Mouse (Mus musculus): Measurements from ENCODE around the gene Srrm3. TPM values are rescaled to one million over a fixed set of nuclear protein-coding genes. Genes with fewer than 3 reads are reported as not detected.

Gene Srrm3
- polyA plus RNA-seq, 1 experiment from 2014 or later = 0.04 TPM

GRCm38 (mm10) chr5:135916601-135917000, 109.9 kb downstream of the Srrm3 start:
- Histone ChIP-seq H3K27me3 (replicated peaks; ENCODE audit: control insufficient read depth, insufficient read depth, low read length) (no peaks in the 10 kb centered on the region), H3K9me3 (ENCODE audit: control insufficient read depth, low read length) (no peaks in the 10 kb centered on the region), H3K36me3 (ENCODE audit: control insufficient read depth, insufficient read depth, low read length) (peaks cover 44% of the 10 kb centered on the region), H3K4me1 (replicated peaks; ENCODE audit: control insufficient read depth, insufficient read depth, low read length) (peaks cover 22% of the 10 kb centered on the region), H3K9ac (ENCODE audit: low read depth, low read length) (no peak overlapping the region), H3K4me3 (ENCODE audit: low read depth, low read length) (no peak overlapping the region), H3K4me2 (no peak overlapping the region), H3K27ac (ENCODE audit: low read depth, low read length) (no peak overlapping the region)
- WGBS = 96% methylated on average over 3 of the region's 3 CpGs
- DNase-seq (ENCODE audit: low spot score) (no peak), ATAC-seq (replicated peaks; ENCODE audit: low FRiP score) (no peak)

GRCm38 (mm10) chr5:135917327-135918058, 110.8 kb downstream of the Srrm3 start:
- Histone ChIP-seq H3K4me1 (replicated peaks; ENCODE audit: control insufficient read depth, insufficient read depth, low read length) (peaks cover 22% of the 10 kb centered on the region), H3K36me3 (ENCODE audit: control insufficient read depth, insufficient read depth, low read length) (peaks cover 49% of the 10 kb centered on the region), H3K27ac (ENCODE audit: low read depth, low read length) (no peak overlapping the region), H3K9me3 (ENCODE audit: control insufficient read depth, low read length) (no peaks in the 10 kb centered on the region), H3K9ac (ENCODE audit: low read depth, low read length) (no peak overlapping the region), H3K4me3 (ENCODE audit: low read depth, low read length) (no peak overlapping the region), H3K27me3 (replicated peaks; ENCODE audit: control insufficient read depth, insufficient read depth, low read length) (no peaks in the 10 kb centered on the region), H3K4me2 (no peak overlapping the region)
- no peak for DNase-seq (ENCODE audit: low spot score)
- ATAC-seq (replicated peaks; ENCODE audit: low FRiP score) = no peak
- WGBS = 91% methylated on average over 8 of the region's 8 CpGs

- Histone ChIP-seq H3K9me3 (ENCODE audit: control insufficient read depth, low read length) (no peaks in the 10 kb centered on the region), H3K27me3 (replicated peaks; ENCODE audit: control insufficient read depth, insufficient read depth, low read length) (no peaks in the 10 kb centered on the region), H3K4me1 (replicated peaks; ENCODE audit: control insufficient read depth, insufficient read depth, low read length) (peaks cover 22% of the 10 kb centered on the region)
These were observed 111.4 kb downstream of the Srrm3 start for GRCm38 (mm10) chr5:135918059-135918437.

GRCm38 (mm10) chr5:135918593-135918992, 111.9 kb downstream of the Srrm3 start:
- H3K4me1 ChIP-seq (replicated peaks; ENCODE audit: control insufficient read depth, insufficient read depth, low read length) = peaks cover 17% of the 10 kb centered on the region
- peaks cover 51% of the 10 kb centered on the region for H3K36me3 ChIP-seq (ENCODE audit: control insufficient read depth, insufficient read depth, low read length)
- no peaks in the 10 kb centered on the region for H3K9me3 ChIP-seq (ENCODE audit: control insufficient read depth, low read length)
- no peak overlapping the region for H3K4me2 ChIP-seq
- no peak overlapping the region for H3K27ac ChIP-seq (ENCODE audit: low read depth, low read length)
- no peaks in the 10 kb centered on the region for H3K27me3 ChIP-seq (replicated peaks; ENCODE audit: control insufficient read depth, insufficient read depth, low read length)
- H3K9ac ChIP-seq (ENCODE audit: low read depth, low read length) = no peak overlapping the region
- no peak overlapping the region for H3K4me3 ChIP-seq (ENCODE audit: low read depth, low read length)
- 89% methylated on average over 5 of the region's 5 CpGs for WGBS
- no peak for DNase-seq (ENCODE audit: low spot score)
- no peak for ATAC-seq (replicated peaks; ENCODE audit: low FRiP score)

More at GRCm38 (mm10) chr5:135918059-135918437, 111.4 kb downstream of the Srrm3 start:
- no peak overlapping the region for H3K4me2 ChIP-seq
- H3K27ac ChIP-seq (ENCODE audit: low read depth, low read length) = no peak overlapping the region
- H3K9ac ChIP-seq (ENCODE audit: low read depth, low read length) = no peak overlapping the region
- H3K4me3 ChIP-seq (ENCODE audit: low read depth, low read length) = no peak overlapping the region
- 86% methylated on average over 5 of the region's 5 CpGs for WGBS
- DNase-seq (ENCODE audit: low spot score) (no peak), ATAC-seq (replicated peaks; ENCODE audit: low FRiP score) (no peak)
- peaks cover 51% of the 10 kb centered on the region for H3K36me3 ChIP-seq (ENCODE audit: control insufficient read depth, insufficient read depth, low read length)

GRCm38 (mm10) chr5:135919902-135920301, 113.2 kb downstream of the Srrm3 start:
- WGBS = 87% methylated on average over 3 of the region's 3 CpGs
- no peak overlapping the region for H3K4me3 ChIP-seq (ENCODE audit: low read depth, low read length)
- DNase-seq (ENCODE audit: low spot score) = no peak
- H3K9ac ChIP-seq (ENCODE audit: low read depth, low read length) = no peak overlapping the region
- no peaks in the 10 kb centered on the region for H3K9me3 ChIP-seq (ENCODE audit: control insufficient read depth, low read length)
- no peaks in the 10 kb centered on the region for H3K27me3 ChIP-seq (replicated peaks; ENCODE audit: control insufficient read depth, insufficient read depth, low read length)
- peaks cover 5% of the 10 kb centered on the region; the same call in 1 of the 2 replicates for H3K4me1 ChIP-seq (replicated peaks; ENCODE audit: control insufficient read depth, insufficient read depth, low read length)
- no peak overlapping the region for H3K4me2 ChIP-seq
- H3K36me3 ChIP-seq (ENCODE audit: control insufficient read depth, insufficient read depth, low read length) = peaks cover 49% of the 10 kb centered on the region
- ATAC-seq (replicated peaks; ENCODE audit: low FRiP score) = no peak
- no peak overlapping the region for H3K27ac ChIP-seq (ENCODE audit: low read depth, low read length)

- ATAC-seq (replicated peaks; ENCODE audit: low FRiP score) = no peak
- WGBS = 87% methylated on average over 7 of the region's 7 CpGs
- no peak for DNase-seq (ENCODE audit: low spot score)
- no peak overlapping the region for H3K9ac ChIP-seq (ENCODE audit: low read depth, low read length)
- H3K27ac ChIP-seq (ENCODE audit: low read depth, low read length) = no peak overlapping the region
- no peak overlapping the region for H3K4me3 ChIP-seq (ENCODE audit: low read depth, low read length)
- no peaks in the 10 kb centered on the region for H3K27me3 ChIP-seq (replicated peaks; ENCODE audit: control insufficient read depth, insufficient read depth, low read length)
- H3K4me2 ChIP-seq = no peak overlapping the region
- H3K36me3 ChIP-seq (ENCODE audit: control insufficient read depth, insufficient read depth, low read length) = peaks cover 44% of the 10 kb centered on the region
- H3K9me3 ChIP-seq (ENCODE audit: control insufficient read depth, low read length) = no peaks in the 10 kb centered on the region
- no peaks in the 10 kb centered on the region for H3K4me1 ChIP-seq (replicated peaks; ENCODE audit: control insufficient read depth, insufficient read depth, low read length)
These were observed 117.2 kb downstream of the Srrm3 start for GRCm38 (mm10) chr5:135923901-135924300.

Small RNAs within 50 kb of the gene (microRNA-seq; reads per million reads assigned to microRNA genes)
- not detected for gene Gm23268 (ENCODE audit: borderline number of aligned reads)

Other genes with a start within 250 kb of the Srrm3 start
- gene Ccl26, start 243.3 kb upstream of the Srrm3 start, polyA plus RNA-seq (2014; fragmentation: Nextera tagmentation; extraction: Ambion mirVana) = not detected in 2 replicates
- gene Ccl24, start 233.8 kb upstream of the Srrm3 start, polyA plus RNA-seq (2014; fragmentation: Nextera tagmentation; extraction: Ambion mirVana) = 7.9 and 8.5 TPM in 2 replicates
- gene Rhbdd2, start 174.3 kb upstream of the Srrm3 start, polyA plus RNA-seq (2014; fragmentation: Nextera tagmentation; extraction: Ambion mirVana) = 25.0 and 27.8 TPM in 2 replicates
- 48.1 and 49.3 TPM in 2 replicates for gene Por, start 136.9 kb upstream of the Srrm3 start, polyA plus RNA-seq (2014; fragmentation: Nextera tagmentation; extraction: Ambion mirVana)
- gene Tmem120a, start 62.4 kb upstream of the Srrm3 start, polyA plus RNA-seq (2014; fragmentation: Nextera tagmentation; extraction: Ambion mirVana) = 23.2 and 23.7 TPM in 2 replicates
- gene Styxl1, start 28.5 kb upstream of the Srrm3 start, polyA plus RNA-seq (2014; fragmentation: Nextera tagmentation; extraction: Ambion mirVana) = 0.29 TPM in 1 of 2 replicates, not detected in the other
- 625 and 635 TPM in 2 replicates for gene Mdh2, start 28.4 kb upstream of the Srrm3 start, polyA plus RNA-seq (2014; fragmentation: Nextera tagmentation; extraction: Ambion mirVana)
- 11.8 and 22.1 TPM in 2 replicates for gene Hspb1, start 81.0 kb downstream of the Srrm3 start, polyA plus RNA-seq (2014; fragmentation: Nextera tagmentation; extraction: Ambion mirVana)
- 97.3 and 99.8 TPM in 2 replicates for gene Ywhag, start 127.7 kb downstream of the Srrm3 start, polyA plus RNA-seq (2014; fragmentation: Nextera tagmentation; extraction: Ambion mirVana)
- 3.0 and 3.1 TPM in 2 replicates for gene Ssc4d, start 167.6 kb downstream of the Srrm3 start, polyA plus RNA-seq (2014; fragmentation: Nextera tagmentation; extraction: Ambion mirVana)
- not detected in 2 replicates for gene Zp3, start 173.2 kb downstream of the Srrm3 start, polyA plus RNA-seq (2014; fragmentation: Nextera tagmentation; extraction: Ambion mirVana)
- gene Dtx2, start 187.9 kb downstream of the Srrm3 start, polyA plus RNA-seq (2014; fragmentation: Nextera tagmentation; extraction: Ambion mirVana) = 20.0 and 20.3 TPM in 2 replicates
- 15.2 and 16.6 TPM in 2 replicates for gene Upk3b, start 231.6 kb downstream of the Srrm3 start, polyA plus RNA-seq (2014; fragmentation: Nextera tagmentation; extraction: Ambion mirVana)
- gene Upk3bl, start 247.6 kb downstream of the Srrm3 start, polyA plus RNA-seq (2014; fragmentation: Nextera tagmentation; extraction: Ambion mirVana) = 0.78 and 0.97 TPM in 2 replicates